Mouse (Mus musculus) 3134 (cell line): ENCODE data around the gene Arvcf.

Experiments used
- DNase-seq: peaks from one replicate; pipeline ENCODE4 v3.0.0-alpha.2; 2011; ENCODE audit warnings: low spot score; ENCODE audit not compliant: insufficient read length; ENCODE audit errors: extremely low read depth

Gene Arvcf

GRCm38 (mm10) chr16:18351313-18352055 lies 3.5 kb downstream of the Arvcf start:
- DNase-seq, result no peak

DNA sequence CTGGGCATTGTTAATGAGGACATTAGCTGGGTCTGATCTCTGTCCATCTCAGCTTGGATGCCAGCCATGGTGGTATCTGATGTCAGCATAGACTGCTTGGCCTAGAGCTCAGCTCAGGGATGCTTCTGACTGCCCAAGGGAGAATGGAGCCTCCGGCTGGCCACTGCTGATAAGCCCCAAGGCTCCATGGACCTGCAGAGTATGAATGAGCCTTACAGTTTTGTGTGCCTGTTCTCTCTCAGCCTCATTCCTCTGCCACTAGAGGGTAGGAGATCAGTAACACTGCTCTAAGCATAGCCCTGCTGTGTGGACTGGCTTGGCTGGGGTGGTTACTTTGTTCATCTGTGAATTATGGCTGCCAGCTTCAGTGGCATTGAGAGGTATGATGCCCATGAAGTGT lies 5.1 kb downstream of the Arvcf start:
- no peak for DNase-seq

- no peak for DNase-seq
Measured at GRCm38 (mm10) chr16:18356961-18357360, 9.0 kb downstream of the Arvcf start.

DNA sequence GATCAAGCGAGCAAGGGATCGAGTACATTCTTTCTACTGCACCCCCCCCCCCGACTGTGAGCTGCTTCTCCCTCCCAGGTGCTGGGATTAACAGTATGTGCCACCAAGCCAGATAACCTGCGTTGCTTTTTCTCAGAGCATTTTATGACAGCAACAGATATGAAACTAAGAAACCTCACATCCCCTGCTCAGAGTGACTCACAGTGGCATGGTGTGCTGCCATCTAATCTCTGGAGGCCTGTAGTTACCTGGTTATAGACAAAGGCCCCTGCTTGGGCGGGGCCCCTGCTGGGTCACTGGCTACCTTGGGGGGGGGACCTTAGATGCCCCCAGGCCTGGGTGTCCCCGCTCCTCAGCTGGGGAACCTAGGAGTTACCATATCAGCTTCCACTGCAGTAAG lies 10.0 kb downstream of the Arvcf start:
- DNase-seq, result no peak

GRCm38 (mm10) chr16:18360151-18360805 lies 12.3 kb downstream of the Arvcf start:
- DNase-seq, result no peak

DNA sequence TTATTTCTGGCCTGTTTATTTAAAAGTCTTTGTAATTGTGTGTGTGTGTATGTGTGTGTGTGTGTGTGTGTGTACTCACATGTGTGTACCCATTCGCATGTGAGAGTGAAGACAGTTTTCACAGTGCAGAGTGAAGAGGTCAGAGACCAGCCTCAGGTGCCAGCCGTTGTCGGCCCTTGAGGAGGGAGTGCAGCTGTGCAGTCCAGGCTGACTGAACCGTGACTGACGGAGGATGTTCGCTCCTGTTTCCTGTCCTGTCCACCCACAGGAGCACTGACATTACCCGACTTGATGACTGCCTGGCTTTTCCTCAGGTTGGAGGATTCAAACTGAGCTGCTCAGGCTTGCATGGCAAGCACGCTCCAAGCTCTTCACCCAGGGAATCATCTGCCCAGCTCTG lies 15.0 kb downstream of the Arvcf start:
- DNase-seq, result no peak

DNA sequence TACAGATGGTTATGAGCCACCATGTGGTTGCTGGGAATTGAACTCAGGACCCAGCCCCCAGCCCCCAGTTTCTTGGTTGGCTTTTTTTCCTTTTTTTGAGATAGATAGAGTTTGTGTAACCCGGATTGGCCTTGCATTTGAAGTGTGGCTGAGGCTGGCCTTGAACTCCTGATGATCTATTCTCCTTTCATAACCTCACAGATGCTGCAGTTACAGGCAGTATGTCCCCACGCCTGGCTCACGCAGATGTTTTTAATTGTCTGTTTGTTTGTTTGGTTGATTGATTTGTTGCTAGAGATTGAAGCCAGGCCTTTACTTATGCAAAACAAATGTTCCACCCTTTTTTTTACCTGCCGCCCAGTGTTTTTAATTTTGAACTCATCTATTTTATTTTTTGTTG lies 18.9 kb downstream of the Arvcf start:
- DNase-seq, result no peak

DNA sequence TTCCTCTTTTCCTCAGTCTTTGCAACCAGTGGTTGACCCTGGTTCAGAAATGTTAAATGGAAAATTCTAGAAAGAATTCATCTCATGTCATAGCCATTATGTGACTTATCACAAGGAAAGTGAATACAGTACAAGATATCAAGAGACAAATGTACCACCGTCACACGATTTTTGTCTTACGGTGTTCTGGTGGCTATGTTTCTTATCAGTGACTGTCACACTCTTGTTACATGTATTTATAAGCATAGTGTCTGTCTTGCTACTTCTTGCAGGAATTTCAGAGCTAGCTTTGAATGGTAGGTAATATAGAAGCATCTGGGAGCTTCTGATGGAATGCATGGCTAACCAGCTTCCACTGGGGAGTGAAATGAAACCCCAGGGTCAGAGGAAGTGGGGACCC lies 22.2 kb downstream of the Arvcf start:
- no peak for DNase-seq

- no peak for DNase-seq
Measured at GRCm38 (mm10) chr16:18373632-18374031, 25.6 kb downstream of the Arvcf start.

GRCm38 (mm10) chr16:18376297-18376954 lies 28.4 kb downstream of the Arvcf start:
- DNase-seq, result no peak

GRCm38 (mm10) chr16:18377203-18377602 lies 29.2 kb downstream of the Arvcf start:
- DNase-seq, result no peak

- no peak for DNase-seq
Measured at GRCm38 (mm10) chr16:18378489-18378888, 30.5 kb downstream of the Arvcf start.

DNA sequence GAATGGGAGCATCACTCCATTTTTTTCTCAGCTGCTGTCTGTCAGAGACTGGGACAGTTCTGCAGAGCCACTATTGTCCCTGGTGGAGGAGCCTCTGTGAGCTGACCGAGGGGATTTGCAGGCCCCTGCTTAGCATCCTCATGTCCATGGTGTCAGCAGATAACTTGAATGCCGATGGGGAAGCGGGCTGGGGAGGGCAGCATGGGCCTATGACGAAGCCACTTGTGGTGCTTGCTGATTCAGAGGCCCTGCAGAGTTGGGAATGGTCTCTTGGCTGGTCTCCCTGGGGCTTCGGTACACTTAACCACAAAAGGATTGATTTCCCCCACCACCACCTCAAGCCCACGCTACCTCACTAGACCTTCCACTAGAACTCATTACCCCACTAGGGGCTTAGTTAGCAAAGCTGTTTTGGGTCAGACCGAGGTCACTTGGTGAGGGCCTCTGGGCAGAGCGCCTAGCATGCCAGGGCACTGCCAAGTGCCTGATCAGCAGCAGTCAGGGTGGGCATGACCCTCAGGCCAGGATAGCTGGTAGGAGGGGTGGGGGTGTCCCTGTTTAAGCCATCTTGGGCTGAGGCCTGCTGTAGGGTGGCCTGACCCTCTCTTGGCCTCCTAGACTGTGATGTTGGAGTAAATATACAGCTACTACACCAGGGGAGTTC lies 31.5 kb downstream of the Arvcf start:
- no peak for DNase-seq

DNA sequence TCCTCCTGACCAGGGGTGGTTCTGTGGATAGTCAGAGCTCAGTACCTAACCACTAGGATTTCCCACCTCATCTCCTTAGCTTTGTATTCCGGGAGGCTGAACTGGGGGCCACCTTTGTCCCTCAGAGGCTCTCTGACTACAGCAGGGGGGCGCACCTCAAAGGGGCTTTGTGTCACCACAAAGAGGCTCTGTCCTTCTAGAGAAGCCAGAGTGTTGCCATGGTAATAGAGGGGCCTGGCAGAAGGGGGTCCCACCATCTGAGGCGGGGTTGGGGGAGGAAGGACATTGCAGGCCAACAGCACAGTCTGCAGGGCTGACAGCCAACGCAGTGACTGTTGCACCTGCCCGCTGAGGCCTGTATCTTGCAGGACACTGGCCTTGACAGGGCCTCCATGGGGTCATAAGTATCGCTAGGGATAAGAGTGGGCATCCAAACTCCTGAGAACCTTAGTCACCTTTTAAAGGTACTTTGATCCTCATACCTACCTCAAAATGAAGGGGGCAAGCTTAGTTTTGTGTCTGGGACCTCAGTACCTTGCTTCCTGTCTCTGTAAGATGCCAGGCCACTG lies 32.6 kb downstream of the Arvcf start:
- DNase-seq, result no peak

GRCm38 (mm10) chr16:18381621-18382258 lies 33.8 kb downstream of the Arvcf start:
- DNase-seq, result no peak

DNA sequence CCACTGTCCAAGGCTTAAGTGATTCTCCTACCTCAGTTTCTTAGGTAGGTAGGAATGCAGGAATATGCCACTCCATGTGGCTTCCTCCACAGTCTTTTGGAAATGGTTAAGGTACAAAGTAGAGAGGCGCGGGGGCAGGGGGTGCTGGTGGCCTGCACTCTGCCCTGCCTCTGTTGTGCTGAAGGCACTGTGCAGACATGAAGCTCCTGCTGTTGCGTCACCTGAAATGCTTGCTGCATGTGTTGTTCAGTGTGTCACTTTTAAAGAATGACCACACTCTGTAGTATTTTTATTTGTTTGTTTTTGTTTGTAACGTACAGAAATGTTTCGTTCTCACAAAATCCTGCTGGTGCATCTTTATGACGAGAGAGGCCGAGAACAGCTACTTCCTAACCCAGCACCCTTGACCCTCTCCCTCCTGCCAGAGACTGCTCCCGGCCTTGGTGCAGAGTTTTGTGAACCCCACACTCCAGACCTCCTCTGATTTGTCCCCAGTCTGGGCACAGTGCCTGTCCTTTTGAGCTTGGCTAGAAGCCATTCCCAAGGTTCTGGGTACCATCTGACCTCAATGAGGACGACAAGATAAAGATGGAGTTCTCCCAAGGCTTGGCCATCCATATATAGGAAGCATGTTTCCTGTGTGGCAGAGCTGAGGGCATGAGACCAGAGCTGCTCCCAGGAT lies 35.2 kb downstream of the Arvcf start:
- DNase-seq, result peak; percentile 64

- DNase-seq, result no peak
Measured at GRCm38 (mm10) chr16:18383756-18384155, 35.8 kb downstream of the Arvcf start.

DNA sequence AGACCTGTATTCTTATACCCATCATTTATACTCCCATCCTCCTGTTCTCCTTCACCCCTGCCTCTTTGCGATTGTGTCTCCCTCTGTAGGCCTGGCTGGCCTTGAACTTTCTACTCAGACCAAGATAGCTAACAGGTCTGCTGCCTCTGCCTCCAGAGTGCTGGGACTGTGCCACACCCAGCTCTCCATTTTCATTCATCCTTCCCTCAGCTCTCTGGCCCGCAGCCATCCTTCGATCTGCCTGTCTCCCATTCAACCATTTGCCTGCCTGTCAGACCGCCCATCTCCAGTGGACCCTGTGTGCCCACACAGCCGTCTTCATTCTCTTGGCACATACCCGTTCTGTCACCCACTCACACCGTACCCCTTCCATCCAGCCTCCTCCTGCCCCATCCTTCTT lies 36.2 kb downstream of the Arvcf start:
- DNase-seq, result no peak

DNA sequence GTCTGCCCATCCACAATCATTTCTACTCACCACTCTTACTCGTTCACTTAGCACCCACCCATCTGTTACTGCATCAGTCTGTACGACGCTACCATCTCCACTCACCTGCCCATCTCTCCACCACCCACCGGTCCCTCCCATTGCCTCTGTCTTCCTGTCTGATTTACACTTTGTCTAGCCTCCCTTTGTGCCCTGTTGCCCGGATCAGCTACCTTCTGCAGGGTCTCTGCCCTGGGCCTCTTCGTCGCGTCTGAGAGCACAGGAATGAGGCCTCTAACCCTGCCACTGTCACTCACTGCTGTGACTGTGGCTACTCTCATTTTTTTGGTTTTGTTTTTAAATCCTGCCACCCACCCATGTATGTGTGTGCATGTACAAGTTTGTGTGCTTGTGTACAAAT lies 36.7 kb downstream of the Arvcf start:
- DNase-seq, result no peak

GRCm38 (mm10) chr16:18385411-18385810 lies 37.4 kb downstream of the Arvcf start:
- no peak for DNase-seq
